Mouse (Mus musculus) limb, embryonic 14.5 days (tissue): Measurements from ENCODE around the gene Znhit6. TPM values are rescaled to one million over a fixed set of nuclear protein-coding genes. Genes with fewer than 3 reads are reported as not detected.

ENCODE experiments used
- ATAC-seq: fragments of 200-750 bp; cut with Nextera tagmentation; 2 replicates; pipeline ENCODE4 v1.8.0; 2017; ENCODE audit warnings: low read depth, moderate number of reproducible peaks, moderate TSS enrichment; ENCODE audit not compliant: low FRiP score
- DNase-seq: peaks from one replicate; pipeline ENCODE4 v3.0.0-alpha.2; 2015; ENCODE audit warnings: low spot score
- H3K27ac ChIP-seq: fragments of 300-500 bp; sonication (generic); replicated peaks from 2 replicates; pipeline ENCODE4 v1.5.1; 2014; ENCODE audit warnings: low read depth, mild to moderate bottlenecking, low read length, moderate library complexity, mixed read lengths
- H3K27me3 ChIP-seq: fragments of 300-500 bp; sonication (generic); 2 replicates; pipeline ENCODE4 v1.6.1; 2014; ENCODE audit warnings: low read length, mixed read lengths; ENCODE audit not compliant: control insufficient read depth, insufficient read depth
- H3K36me3 ChIP-seq: fragments of 300-500 bp; sonication (generic); 2 replicates; pipeline ENCODE4 v1.6.1; 2014; ENCODE audit warnings: mild to moderate bottlenecking, low read length, moderate library complexity, mixed read lengths; ENCODE audit not compliant: control insufficient read depth, insufficient read depth
- H3K4me1 ChIP-seq: fragments of 300-500 bp; sonication (generic); 2 replicates; pipeline ENCODE4 v1.6.1; 2014; ENCODE audit warnings: antibody characterized with exemption, low read length, mixed read lengths; ENCODE audit not compliant: control insufficient read depth, insufficient read depth
- H3K4me2 ChIP-seq: fragments of 300-500 bp; sonication (generic); replicated peaks from 2 replicates; pipeline ENCODE4 v1.6.1; 2014; ENCODE audit warnings: low read depth, mild to moderate bottlenecking, low read length, moderate library complexity; ENCODE audit not compliant: severe bottlenecking
- H3K4me3 ChIP-seq: fragments of 300-500 bp; sonication (generic); replicated peaks from 2 replicates; pipeline ENCODE4 v1.5.1; 2014; ENCODE audit warnings: low read length
- H3K9ac ChIP-seq: fragments of 300-500 bp; sonication (generic); 2 replicates; pipeline ENCODE4 v1.6.1; 2014; ENCODE audit warnings: mild to moderate bottlenecking, low read depth, low read length, moderate library complexity; ENCODE audit not compliant: severe bottlenecking
- H3K9me3 ChIP-seq: fragments of 300-500 bp; sonication (generic); 2 replicates; pipeline ENCODE4 v1.6.1; 2016; ENCODE audit warnings: low read length; ENCODE audit not compliant: control insufficient read depth
- POLR2A ChIP-seq: fragments of 200-500 bp; IDR thresholded peaks from 2 replicates; pipeline ENCODE4 v1.8.0; 2012; ENCODE audit warnings: inconsistent platforms, mild to moderate bottlenecking, moderate library complexity, borderline replicate concordance; ENCODE audit not compliant: insufficient read depth, insufficient read length; ENCODE audit errors: extremely low read depth
- WGBS: fragments of 180-500 bp; shearing (Covaris S2); extraction: QIAGEN DNeasy Blood & Tissue Kit; methylation state at CpG from one replicate; pipeline ENCODE4 v1.1.7; 2014; 5-methylcytosine and 5-hydroxymethylcytosine counted together
- polyA plus RNA-seq, 2 experiments: library from polyadenylated mRNA; depleted of rRNA in 1 of 2; stranded (reverse) in 1 of 2; unstranded in 1 of 2; fragments of >200 nt; fragmentation: Nextera tagmentation in 1 of 2; extraction: Ambion mirVana in 1 of 2; gene quantifications; 2 replicates each; pipeline versions ENCODE4 v1.2.1 to v1.2.3; 2012 to 2014

The Znhit6 gene
- polyA plus RNA-seq, 2 experiments = 24.4 to 35.5 TPM

DNA sequence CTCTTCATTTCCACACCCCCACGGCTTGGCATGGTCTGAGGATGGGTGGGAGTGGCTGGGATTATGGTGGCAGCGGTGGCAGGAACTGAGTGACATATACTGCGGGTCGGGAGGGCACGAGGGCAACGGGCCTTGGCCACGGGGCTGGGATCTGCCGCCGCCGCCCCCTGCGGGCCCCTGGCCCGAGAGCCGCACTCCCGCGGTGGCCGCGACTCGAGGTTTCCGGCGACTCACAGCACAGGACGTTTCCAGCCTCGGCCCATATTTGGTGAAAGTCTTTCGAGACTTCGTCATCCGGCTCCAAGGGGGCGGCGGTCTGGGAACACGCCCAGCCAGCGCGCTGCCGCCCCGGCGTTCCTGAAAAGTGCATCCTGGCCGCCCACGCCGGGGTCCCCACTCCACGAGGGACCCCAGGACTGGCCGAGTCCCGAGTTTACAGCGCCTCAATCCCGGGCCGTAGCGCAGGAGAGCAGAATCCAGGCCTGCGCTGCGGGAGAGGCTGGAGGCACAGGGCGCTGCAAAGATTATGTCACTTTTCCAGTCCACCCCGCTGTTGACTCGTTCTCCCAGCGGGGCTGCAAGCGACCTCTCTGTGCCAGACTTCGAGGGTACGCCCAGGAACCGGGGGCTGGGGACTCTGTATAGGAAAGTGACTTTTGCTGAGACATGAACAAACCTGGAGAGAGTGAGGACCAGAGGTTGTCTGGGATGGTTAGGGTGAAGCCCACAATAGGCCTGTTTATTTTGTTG, 77.4 kb downstream of the Znhit6 start:
- no peaks in the 10 kb centered on the region for H3K9me3 ChIP-seq
- H3K4me1 ChIP-seq = peaks cover 34% of the 10 kb centered on the region
- peak; percentile 88 for DNase-seq
- peak overlapping the region; percentile 80 for H3K4me2 ChIP-seq
- H3K36me3 ChIP-seq = peaks cover 6% of the 10 kb centered on the region; the same call in 1 of the 2 replicates
- H3K27ac ChIP-seq = peak overlapping the region; percentile 96
- peak overlapping the region; percentile 77 for H3K4me3 ChIP-seq
- no peak for TF ChIP-seq POLR2A
- H3K27me3 ChIP-seq = no peaks in the 10 kb centered on the region
- under 1% methylated on average over 52 of the region's 53 CpGs for WGBS
- peak overlapping the region; percentile 57 for H3K9ac ChIP-seq
- peak; percentile 23 for ATAC-seq

DNA sequence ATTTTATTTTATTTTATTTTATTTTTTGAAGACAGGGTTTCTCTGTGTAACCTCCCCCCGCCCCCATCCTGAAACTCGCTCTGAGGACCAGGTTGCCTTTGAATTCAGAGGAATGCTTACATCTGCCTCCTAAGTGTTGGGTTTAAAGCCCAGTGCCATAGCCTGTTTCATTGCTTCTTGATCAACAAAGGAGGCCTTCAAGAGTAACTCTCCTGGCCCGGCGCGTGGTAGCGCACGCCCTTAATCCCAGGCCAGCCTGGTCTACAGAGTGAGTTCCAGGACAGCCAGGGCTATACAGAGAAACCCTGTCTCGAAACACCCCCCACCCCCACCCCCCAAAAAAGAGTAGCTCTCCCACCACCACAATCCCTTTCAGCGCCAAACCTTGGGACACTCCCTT, 78.0 kb downstream of the Znhit6 start:
- Histone ChIP-seq H3K4me1 (peaks cover 34% of the 10 kb centered on the region), H3K4me2 (peak overlapping the region; percentile 80), H3K27ac (no peak overlapping the region), H3K4me3 (no peak overlapping the region), H3K36me3 (peaks cover 3% of the 10 kb centered on the region; the same call in 1 of the 2 replicates), H3K9me3 (no peaks in the 10 kb centered on the region), H3K9ac (no peak overlapping the region), H3K27me3 (no peaks in the 10 kb centered on the region)
- no peak for TF ChIP-seq POLR2A
- DNase-seq = no peak
- 58% methylated on average over 9 of the region's 9 CpGs for WGBS
- ATAC-seq = no peak

Other genes starting within 250 kb of the Znhit6 start
- 105 and 119 TPM in 2 replicates for gene Ccn1, start 73.8 kb downstream of the Znhit6 start, polyA plus RNA-seq (2012; rRNA removed)
- 53.5 and 59.8 TPM in 2 replicates for gene Ccn1, start 73.8 kb downstream of the Znhit6 start, polyA plus RNA-seq (2014; fragmentation: Nextera tagmentation; extraction: Ambion mirVana)
- 32.2 and 35.4 TPM in 2 replicates for gene Ddah1, start 182.5 kb downstream of the Znhit6 start, polyA plus RNA-seq (2012; rRNA removed)
- gene Ddah1, start 182.5 kb downstream of the Znhit6 start, polyA plus RNA-seq (2014; fragmentation: Nextera tagmentation; extraction: Ambion mirVana) = 47.1 and 48.2 TPM in 2 replicates